Mouse (Mus musculus) T-helper 2 cell (primary cell): ENCODE results near the gene Hoxd3.

Experiments
- in situ Hi-C: fragments of 300-600 bp; cut with MboI, MseI; formaldehyde crosslinking; loops from one replicate; pipeline ENCODE4 v1.15.1; 2025; ENCODE audit warnings: high pct_unique_total_duplicates

Hoxd3 gene

GRCm38 (mm10) chr2:74691022-74691951, 20.4 kb upstream of the Hoxd3 start, which contains the start of gene Hoxd10:
Gene Hoxd10, plus strand, starts transcription at chr2:74691924.
- in situ Hi-C loops = loop anchor here (5.0 kb wide), 1 partner anchor 56 kb away; no protein-coding TSS in a partner anchor

- in situ Hi-C loops = loop anchor here (5.0 kb wide), 1 partner anchor 55 kb away; no protein-coding TSS in a partner anchor
Measured at GRCm38 (mm10) chr2:74691995-74692807, 19.5 kb upstream of the Hoxd3 start.

DNA sequence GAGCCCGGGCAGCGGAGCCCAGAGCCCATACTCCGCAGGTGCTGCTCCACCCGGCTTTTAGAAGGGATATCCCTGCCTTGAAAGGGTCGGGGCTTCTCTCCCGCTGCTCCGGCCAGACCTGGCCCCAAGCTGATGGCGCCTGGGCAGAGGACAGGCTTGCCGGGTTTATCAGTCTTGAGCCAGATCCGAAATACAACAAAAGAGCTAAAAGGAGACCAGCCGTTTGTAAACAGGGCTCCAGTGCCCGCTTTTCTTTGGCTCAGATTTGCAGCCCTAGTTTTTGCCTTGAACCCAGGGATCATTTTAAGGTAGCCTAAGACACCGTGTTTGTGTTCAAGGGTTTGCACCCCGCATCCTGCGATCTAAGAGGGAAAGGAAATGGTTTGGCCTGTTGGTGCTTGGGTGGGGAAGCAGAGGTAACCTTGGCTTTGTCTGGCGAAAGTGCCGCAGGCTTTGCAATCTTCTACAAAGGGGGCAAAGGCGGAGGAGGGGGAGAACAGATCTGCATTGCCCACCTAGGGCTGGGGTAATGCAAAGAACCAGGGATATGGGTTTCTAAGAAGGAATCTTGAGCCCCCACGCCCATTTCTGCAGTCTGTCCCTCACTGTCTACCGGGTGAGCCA, 18.8 kb upstream of the Hoxd3 start:
- in situ Hi-C loops = loop anchor here (5.0 kb wide), 1 partner anchor 54 kb away; no protein-coding TSS in a partner anchor

- in situ Hi-C loops = loop anchor here (5.0 kb wide), 1 partner anchor 54 kb away; no protein-coding TSS in a partner anchor
Measured at GRCm38 (mm10) chr2:74693432-74693827, 18.3 kb upstream of the Hoxd3 start.

- in situ Hi-C loops = loop anchor here (5.0 kb wide), 1 partner anchor 53 kb away; no protein-coding TSS in a partner anchor
Measured at GRCm38 (mm10) chr2:74694066-74694465, 17.7 kb upstream of the Hoxd3 start.

- in situ Hi-C loops = loop anchor here (5.0 kb wide), 1 partner anchor 447 kb away; no protein-coding TSS in a partner anchor
Measured at GRCm38 (mm10) chr2:74695383-74695782, 16.3 kb upstream of the Hoxd3 start.

DNA sequence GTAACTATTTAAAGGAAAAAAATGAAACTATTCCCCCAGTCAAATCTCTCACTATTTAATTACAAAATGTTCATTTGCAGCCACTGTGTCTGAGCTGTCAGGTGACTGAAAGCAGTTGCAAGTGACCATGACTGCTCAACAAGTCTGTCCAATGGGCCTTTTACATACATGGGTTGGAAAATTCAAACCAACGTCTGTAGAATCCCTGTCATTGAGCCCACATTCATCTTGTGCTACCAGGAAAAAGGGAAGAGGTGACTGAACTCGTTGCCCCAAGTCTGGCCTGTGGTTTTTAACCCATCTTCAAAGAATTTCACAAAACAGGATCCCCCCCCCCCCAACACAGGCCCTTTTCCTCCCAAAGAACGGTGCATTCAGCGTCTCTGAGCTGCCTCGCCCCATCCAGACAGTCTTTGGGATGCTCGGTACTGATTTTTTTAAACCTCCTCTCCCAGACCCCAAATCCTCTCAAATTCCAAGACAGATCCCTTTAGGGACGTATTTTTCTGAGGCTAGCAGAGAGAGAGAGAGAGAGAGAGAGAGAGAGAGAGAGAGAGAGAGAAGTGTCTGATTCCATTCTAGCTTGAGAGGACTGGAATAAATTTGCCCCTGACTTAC, 15.8 kb upstream of the Hoxd3 start:
- in situ Hi-C loops = loop anchor here (5.0 kb wide), 1 partner anchor 446 kb away; no protein-coding TSS in a partner anchor

GRCm38 (mm10) chr2:74696442-74697335, 15.0 kb upstream of the Hoxd3 start:
- in situ Hi-C loops = loop anchor here (5.0 kb wide), 1 partner anchor 446 kb away; no protein-coding TSS in a partner anchor

DNA sequence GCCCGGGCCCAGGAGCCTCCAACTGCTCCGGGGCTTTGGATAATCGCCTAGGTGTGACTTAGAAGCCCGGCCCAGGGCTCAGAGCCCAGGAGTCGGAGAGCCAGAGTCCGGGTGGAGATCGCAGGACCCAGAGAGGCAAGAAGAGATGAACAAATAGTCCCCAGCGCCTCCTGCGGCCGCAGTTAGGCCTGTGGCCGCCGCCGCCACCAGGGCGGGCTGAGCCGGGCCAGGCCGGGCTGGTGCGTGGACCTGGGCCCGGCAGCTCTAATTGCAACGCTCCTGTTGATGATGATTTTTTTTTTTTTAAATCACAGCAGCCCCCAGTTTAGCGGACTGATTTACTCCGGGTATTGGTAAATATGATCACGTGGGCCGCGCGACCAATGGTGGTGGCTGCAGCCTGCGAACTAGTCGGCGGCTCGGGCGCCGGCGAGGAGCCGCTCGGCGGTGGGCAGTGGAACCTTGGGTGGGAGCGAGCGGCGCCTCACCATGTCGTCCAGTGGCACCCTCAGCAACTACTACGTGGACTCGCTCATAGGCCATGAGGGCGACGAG, 14.1 kb upstream of the Hoxd3 start, which contains the start of gene Hoxd9:
Hoxd9 (plus strand) TSS at position 161 of the 555 bp plus-strand sequence.
- in situ Hi-C loops = loop anchor here (5.0 kb wide), 1 partner anchor 445 kb away; no protein-coding TSS in a partner anchor

- in situ Hi-C loops = loop anchor here (5.0 kb wide), 1 partner anchor 444 kb away; no protein-coding TSS in a partner anchor
Measured at GRCm38 (mm10) chr2:74698201-74699052, 13.3 kb upstream of the Hoxd3 start.

DNA sequence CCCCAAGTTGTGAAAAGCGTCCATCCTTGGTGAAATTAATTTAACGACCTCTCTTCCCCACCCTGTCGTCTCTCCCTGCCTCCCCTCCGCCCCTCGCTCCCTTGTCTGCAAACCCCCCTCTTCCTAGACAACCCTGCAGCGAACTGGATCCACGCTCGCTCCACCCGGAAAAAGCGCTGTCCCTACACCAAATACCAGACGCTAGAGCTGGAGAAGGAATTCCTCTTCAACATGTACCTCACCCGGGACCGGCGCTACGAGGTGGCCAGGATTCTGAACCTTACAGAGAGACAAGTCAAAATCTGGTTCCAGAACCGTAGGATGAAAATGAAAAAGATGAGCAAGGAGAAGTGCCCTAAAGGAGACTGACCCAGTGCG, 12.7 kb upstream of the Hoxd3 start:
- in situ Hi-C loops = loop anchor here (5.0 kb wide), 1 partner anchor 443 kb away; no protein-coding TSS in a partner anchor

GRCm38 (mm10) chr2:74699664-74700545, 11.8 kb upstream of the Hoxd3 start:
- in situ Hi-C loops = loop anchor here (5.0 kb wide), 1 partner anchor 442 kb away; no protein-coding TSS in a partner anchor

DNA sequence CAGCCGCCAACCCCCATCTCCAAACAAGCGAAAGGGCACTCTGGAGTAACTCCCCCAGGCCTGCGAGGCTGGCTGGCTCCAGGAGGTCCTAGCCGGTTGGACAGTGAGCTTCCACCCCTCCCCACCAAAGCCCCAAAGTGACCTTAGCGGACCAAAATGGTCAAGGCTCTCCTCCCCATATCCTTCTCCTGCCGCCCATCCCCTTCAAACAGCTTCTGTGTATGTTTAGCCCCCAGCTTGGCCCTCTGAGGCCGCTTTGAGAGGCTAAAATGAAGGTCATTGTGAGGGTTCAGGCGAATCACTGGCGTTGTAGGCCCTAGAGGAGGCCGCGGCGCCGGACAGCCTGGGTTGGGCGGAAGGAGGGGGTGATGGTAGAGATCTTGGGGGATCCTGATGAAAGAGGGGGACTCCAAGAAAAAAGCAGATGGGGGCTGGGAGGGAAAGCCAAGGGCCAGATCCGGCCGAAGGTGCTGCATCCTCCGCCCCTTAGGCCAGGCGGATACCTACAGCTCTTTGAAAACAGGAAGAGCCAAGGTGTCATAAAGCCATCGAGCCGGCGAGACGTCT, 11.1 kb upstream of the Hoxd3 start:
- in situ Hi-C loops = no loop called here

DNA sequence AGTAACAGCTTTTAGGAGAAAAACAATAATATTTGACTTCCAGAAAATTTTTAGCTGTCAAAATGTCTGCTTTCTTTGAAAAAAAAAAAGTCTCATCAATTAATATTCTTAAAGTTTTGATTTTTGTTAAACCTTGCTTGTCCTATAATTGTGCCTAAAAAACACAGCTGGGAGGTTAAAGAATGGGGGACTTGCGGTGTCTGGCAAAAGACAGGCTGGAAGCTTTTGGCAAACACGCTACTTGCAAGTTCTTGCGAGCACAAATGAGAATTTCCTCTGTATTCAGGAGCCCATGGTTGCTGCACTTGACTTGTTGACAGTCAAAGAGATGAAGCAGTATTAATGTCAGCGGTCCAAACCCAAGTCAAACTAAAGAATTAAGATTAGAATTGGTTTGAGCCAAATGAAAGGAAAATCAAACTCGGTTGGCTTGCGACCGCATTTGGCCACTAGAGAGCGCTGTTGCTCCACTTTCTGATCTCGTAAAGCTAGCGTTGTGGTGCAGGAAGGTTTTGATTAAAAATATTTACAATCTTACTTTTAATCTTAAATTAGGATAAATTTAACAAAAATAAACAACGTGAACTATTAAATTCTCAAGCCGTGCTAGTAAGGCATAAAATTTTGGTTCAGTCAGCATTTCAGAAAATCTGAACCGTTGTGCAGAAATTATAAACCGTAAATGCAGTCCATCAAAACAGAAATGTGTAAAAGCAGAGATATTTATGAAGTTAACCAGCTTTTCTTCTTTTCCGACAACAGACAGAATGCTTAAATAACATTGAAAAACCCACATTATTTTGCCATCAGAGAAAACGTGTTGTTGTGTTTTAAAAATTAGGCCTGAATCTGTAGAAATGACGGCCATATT, 9.5 kb upstream of the Hoxd3 start:
- in situ Hi-C loops = no loop called here

GRCm38 (mm10) chr2:74702820-74703219, 8.9 kb upstream of the Hoxd3 start:
- in situ Hi-C loops = no loop called here

- in situ Hi-C loops = no loop called here
Measured at GRCm38 (mm10) chr2:74703317-74703716, 8.4 kb upstream of the Hoxd3 start.
